Comparison of ENCODE assay signal across 8 mouse cellular contexts in the genomic region with DNA sequence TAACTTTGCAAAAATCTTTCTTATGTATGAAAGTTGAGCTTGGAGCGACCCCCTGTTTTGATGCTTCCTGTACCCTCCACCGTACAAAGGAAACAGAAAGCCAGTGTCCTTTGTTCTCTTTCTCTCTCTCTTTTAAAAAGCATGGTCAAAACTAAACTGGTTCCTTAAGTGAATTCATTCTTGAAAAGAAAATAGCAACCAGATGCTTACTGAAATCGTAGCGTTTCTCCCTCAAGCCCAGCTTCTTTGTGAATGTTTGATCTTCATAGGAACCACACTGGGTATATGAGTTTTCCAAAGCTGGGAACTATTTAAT. TPM values are rescaled to one million over a fixed set of nuclear protein-coding genes. Genes with fewer than 3 reads are reported as not detected.
A peak's percentile ranks its signal among the peaks of the same experiment; 100 is the strongest.
DNase-seq lines count a peak whose midpoint lies in the region; ATAC-seq and TF ChIP-seq lines count a peak whose summit lies in the region.

No protein-coding gene starts in this region.

- no peak for ATAC-seq in lung, embryonic 16.5 days (ENCODE audit: low read depth)
- no peak; the same call in 1 of the 2 replicates for ATAC-seq in forebrain, embryonic 15.5 days (replicated peaks)
- peak; percentile 63 for ATAC-seq in limb, embryonic 14.5 days (ENCODE audit: low FRiP score, low read depth)
- no peak for ATAC-seq in stomach, embryonic 15.5 days (ENCODE audit: insufficient read depth, low FRiP score, low read depth)

- H3K36me3 ChIP-seq in lung, embryonic 16.5 days (ENCODE audit: control insufficient read depth, insufficient read depth, low read length) = no peaks in the 10 kb centered on the region
- no peaks in the 10 kb centered on the region for H3K36me3 ChIP-seq in forebrain, embryonic 15.5 days
- H3K36me3 ChIP-seq in limb, embryonic 14.5 days (ENCODE audit: control insufficient read depth, insufficient read depth, low read length) = no peaks in the 10 kb centered on the region
- H3K36me3 ChIP-seq in stomach, embryonic 15.5 days = no peaks in the 10 kb centered on the region

- H3K27ac ChIP-seq in lung, embryonic 16.5 days (ENCODE audit: low read length) = peak overlapping the region; percentile 61
- no peak overlapping the region for H3K27ac ChIP-seq in forebrain, embryonic 15.5 days (replicated peaks)
- H3K27ac ChIP-seq in limb, embryonic 14.5 days (replicated peaks; ENCODE audit: low read depth, low read length) = peak overlapping the region; percentile 89
- no peak overlapping the region for H3K27ac ChIP-seq in stomach, embryonic 15.5 days

- H3K4me1 ChIP-seq in lung, embryonic 16.5 days (replicated peaks; ENCODE audit: control insufficient read depth, insufficient read depth, low read length) = peaks cover 14% of the 10 kb centered on the region
- peaks cover 10% of the 10 kb centered on the region for H3K4me1 ChIP-seq in forebrain, embryonic 15.5 days
- H3K4me1 ChIP-seq in limb, embryonic 14.5 days (ENCODE audit: control insufficient read depth, insufficient read depth, low read length) = peaks cover 7% of the 10 kb centered on the region
- H3K4me1 ChIP-seq in stomach, embryonic 15.5 days = no peaks in the 10 kb centered on the region

- peak overlapping the region; percentile 22 for H3K4me3 ChIP-seq in lung, embryonic 16.5 days (ENCODE audit: low read length)
- peak overlapping the region; percentile 28 for H3K4me3 ChIP-seq in forebrain, embryonic 15.5 days
- H3K4me3 ChIP-seq in limb, embryonic 14.5 days (replicated peaks; ENCODE audit: low read length) = peak overlapping the region; percentile 19
- no peak overlapping the region for H3K4me3 ChIP-seq in stomach, embryonic 15.5 days (replicated peaks)

- H3K4me2 ChIP-seq in lung, embryonic 16.5 days (ENCODE audit: low read depth, low read length) = peak overlapping the region; percentile 50
- peak overlapping the region; percentile 48 for H3K4me2 ChIP-seq in forebrain, embryonic 15.5 days (replicated peaks)
- peak overlapping the region; percentile 42 for H3K4me2 ChIP-seq in limb, embryonic 14.5 days (replicated peaks; ENCODE audit: low read depth, low read length, severe bottlenecking)
- H3K4me2 ChIP-seq in stomach, embryonic 15.5 days = peak overlapping the region; percentile 38; the same call in 1 of the 2 replicates

- 26% methylated on average over 4 of the region's 4 CpGs for WGBS in lung, embryonic 16.5 days
- 5% methylated on average over 4 of the region's 4 CpGs for WGBS in forebrain, embryonic 15.5 days
- 11% methylated on average over 4 of the region's 4 CpGs for WGBS in limb, embryonic 14.5 days
- WGBS in stomach, embryonic 15.5 days = 39% methylated on average over 4 of the region's 4 CpGs

- TF ChIP-seq POLR2A in limb, embryonic 14.5 days (IDR thresholded peaks at IDR 0.05; ENCODE audit: borderline replicate concordance, extremely low read depth, insufficient read depth, insufficient read length) = no peak

- H3K9me3 ChIP-seq in lung, embryonic 16.5 days (ENCODE audit: control insufficient read depth, low read length) = no peaks in the 10 kb centered on the region
- no peaks in the 10 kb centered on the region for H3K9me3 ChIP-seq in forebrain, embryonic 15.5 days
- no peaks in the 10 kb centered on the region for H3K9me3 ChIP-seq in limb, embryonic 14.5 days (ENCODE audit: control insufficient read depth, low read length)
- no peaks in the 10 kb centered on the region for H3K9me3 ChIP-seq in stomach, embryonic 15.5 days

- H3K27me3 ChIP-seq in lung, embryonic 16.5 days (ENCODE audit: control insufficient read depth, insufficient read depth, low read depth, low read length) = no peaks in the 10 kb centered on the region
- H3K27me3 ChIP-seq in forebrain, embryonic 15.5 days = no peaks in the 10 kb centered on the region
- no peaks in the 10 kb centered on the region for H3K27me3 ChIP-seq in limb, embryonic 14.5 days (ENCODE audit: control insufficient read depth, insufficient read depth, low read length)
- H3K27me3 ChIP-seq in stomach, embryonic 15.5 days (replicated peaks) = no peaks in the 10 kb centered on the region

- peak overlapping the region; percentile 44; the same call in 1 of the 2 replicates for H3K9ac ChIP-seq in lung, embryonic 16.5 days (ENCODE audit: low read length)
- peak overlapping the region; percentile 40 for H3K9ac ChIP-seq in forebrain, embryonic 15.5 days (replicated peaks)
- peak overlapping the region; percentile 43 for H3K9ac ChIP-seq in limb, embryonic 14.5 days (ENCODE audit: low read depth, low read length, severe bottlenecking)
- H3K9ac ChIP-seq in stomach, embryonic 15.5 days = no peak overlapping the region

- no peak for DNase-seq in lung, postnatal 36 days
- peak; percentile 62 for DNase-seq in limb, embryonic 14.5 days (ENCODE audit: low spot score)
- no peak for DNase-seq in adrenal gland, postnatal 10 days
- DNase-seq in lung, adult 18-20 months = no peak
- DNase-seq in urinary bladder, postnatal 14 days (ENCODE audit: low spot score) = no peak

RNA-seq across cellular contexts. Expression of a gene that starts 40.6 kb away (rescaled TPM):
- 21.9 and 22.1 TPM in 2 replicates for polyA plus RNA-seq in lung, embryonic 16.5 days (2015; fragmentation: Nextera tagmentation; extraction: Ambion mirVana)
- polyA plus RNA-seq in forebrain, embryonic 15.5 days (2015; fragmentation: Nextera tagmentation; extraction: Ambion mirVana) = 3.0 and 3.3 TPM in 2 replicates
- 29.2 and 31.0 TPM in 2 replicates for polyA plus RNA-seq in limb, embryonic 14.5 days (2012; rRNA removed)
- polyA plus RNA-seq in limb, embryonic 14.5 days (2014; fragmentation: Nextera tagmentation; extraction: Ambion mirVana) = 44.3 and 55.7 TPM in 2 replicates
- 20.4 and 26.9 TPM in 2 replicates for polyA plus RNA-seq in stomach, embryonic 15.5 days (2015; fragmentation: Nextera tagmentation; extraction: Ambion mirVana)
- 10 to 100 TPM; 25.6 to 27.2 TPM for total RNA-seq in adrenal gland, postnatal 10 days (2021)

Comparison
In these comparisons a context has a peak if more than half of its experiments do, and no peak if none do; other contexts are left out.
1. H3K27ac ChIP-seq: peak in lung, embryonic 16.5 days (single experiment) and limb, embryonic 14.5 days (single experiment); none in forebrain, embryonic 15.5 days (single experiment) and stomach, embryonic 15.5 days (single experiment).
2. Peak in every context shown above with its lines, with median percentiles within 50 percentile points of each other: H3K4me2 ChIP-seq.